ENCODE assay signal across 12 mouse cellular contexts in genomic region chr14:120578352-120579080, GRCm38 (mm10).
DNase-seq lines count a peak whose midpoint lies in the region.
"Had no signal": no experiment of that assay in that cellular context is flagged by ENCODE, and none has a peak within 500 bp of the region (broad histone marks: within the 10 kb centered on the region; RNA-seq: fewer than 3 reads in every experiment).

No protein-coding gene starts in this region.

- DNase-seq in heart, adult 11 months = peak; percentile 82
- DNase-seq in heart, postnatal 4 days = no peak
- DNase-seq in layer of hippocampus, adult 8-10 months (ENCODE audit: low spot score in 2 of 2) = peak; percentile 25 to 31
- DNase-seq in left cerebral cortex, postnatal 25 days (ENCODE audit: low spot score in 2 of 2) = peak; percentile 45 to 85
- DNase-seq in retina, embryonic 14.5 days (ENCODE audit: low spot score) = no peak
- DNase-seq in thymus, postnatal 0 days (ENCODE audit: low spot score) = no peak
- DNase-seq in kidney, postnatal 14 days = no peak
- DNase-seq in urinary bladder, adult 2 months (ENCODE audit: low spot score) = no peak
- DNase-seq: adrenal gland, postnatal 25 days; B cell, adult 2 months; cerebellum, adult 11-12 months; lung, adult 18-20 months had no signal

- intact Hi-C loops in left cerebral cortex, postnatal 25 days (cut with DNase I) = loop anchor here (5.0 kb wide), 1 partner anchor 76 kb away; no protein-coding TSS in a partner anchor

Comparison
In these comparisons a context has a peak if more than half of its experiments do, and no peak if none do; other contexts are left out.
1. DNase-seq: peak in heart, adult 11 months (single experiment), layer of hippocampus, adult 8-10 months (2 of 2) and left cerebral cortex, postnatal 25 days (2 of 2); none in heart, postnatal 4 days (single experiment), retina, embryonic 14.5 days (single experiment), thymus, postnatal 0 days (single experiment), kidney, postnatal 14 days (single experiment) and urinary bladder, adult 2 months (single experiment).